Mouse (Mus musculus): ENCODE measurements around the gene Spink4.

- TF ChIP-seq MAX (IDR thresholded peaks at IDR 0.05; ENCODE audit: low read length) (no peak), POLR2A (IDR thresholded peaks at IDR 0.05; ENCODE audit: control insufficient read depth in 1 of 2, insufficient read depth in 1 of 2, low read depth in 1 of 2, low read length in 2 of 2, poor library complexity in 1 of 2) (no peak), MAZ (IDR thresholded peaks at IDR 0.05; ENCODE audit: low read depth, low read length) (no peak), CTCF (IDR thresholded peaks at IDR 0.05 in 2 of 3, conservative IDR thresholded peaks at IDR 0.05 in 1 of 3; ENCODE audit: control insufficient read depth in 1 of 3, insufficient read depth in 1 of 3, low read depth in 2 of 3, low read length in 3 of 3, poor library complexity in 1 of 3, severe bottlenecking in 1 of 3) (no peak), CHD1 (IDR thresholded peaks at IDR 0.05; ENCODE audit: low read depth, low read length) (no peak), SIN3A (IDR thresholded peaks at IDR 0.05; ENCODE audit: low read length) (no peak), POLR2AphosphoS5 (IDR thresholded peaks at IDR 0.05; ENCODE audit: borderline replicate concordance, low read depth, low read length) (no peak), EP300 (IDR thresholded peaks at IDR 0.05; ENCODE audit: low read depth in 1 of 2, low read length in 2 of 2) (no peak), HCFC1 (IDR thresholded peaks at IDR 0.05; ENCODE audit: low read depth, low read length) (no peak), ZNF384 (IDR thresholded peaks at IDR 0.05; ENCODE audit: low read depth, low read length) (no peak), USF1 (IDR thresholded peaks at IDR 0.05; ENCODE audit: low read depth, low read length) (no peak), NRF1 (IDR thresholded peaks at IDR 0.05; ENCODE audit: insufficient read depth, low read depth, low read length, poor library complexity, severe bottlenecking) (no peak)
These were observed 30.6 kb upstream of the Spink4 start for GRCm38 (mm10) chr4:40889252-40889651.
